Mouse (Mus musculus) MEL (cell line): ENCODE measurements at regions not wholly inside any gene's neighbourhood (a gene's known extent, or its start where the extent isn't known, plus 50 kb on each side); places are given as distances from the start of the nearest gene placed in this dataset.

Experiments
- DNase-seq: peaks from one replicate; pipeline ENCODE4 v3.0.0; 2011; ENCODE audit warnings: low read depth, low spot score
- H3K27ac ChIP-seq: 2 replicates; pipeline ENCODE4 v1.5.1; 2012; ENCODE audit warnings: low read depth, mild to moderate bottlenecking, control low read depth, low read length, moderate library complexity; ENCODE audit not compliant: control insufficient read depth
- H3K27me3 ChIP-seq, 2 experiments: fragments of 150-350 bp in 1 of 2; sonication (generic) in 1 of 2; 2 replicates each; pipeline ENCODE4 v1.6.1; 2012; ENCODE audit warnings: low read length in 2 of 2, mild to moderate bottlenecking in 2 of 2, improper control_type of control experiment in 1 of 2, moderate library complexity in 1 of 2; ENCODE audit not compliant: insufficient read depth in 2 of 2, control insufficient read depth in 1 of 2
- H3K36me3 ChIP-seq, 2 experiments: 2 replicates each; pipeline ENCODE4 v1.6.1; 2012 to 2014; ENCODE audit warnings: low read length in 2 of 2, improper control_type of control experiment in 1 of 2, inconsistent platforms in 1 of 2, mild to moderate bottlenecking in 1 of 2; ENCODE audit not compliant: insufficient read depth in 2 of 2, control insufficient read depth in 1 of 2
- H3K4me1 ChIP-seq, 2 experiments: fragments of 150-350 bp in 1 of 2; sonication (generic) in 1 of 2; 2 replicates each; pipeline ENCODE4 v1.6.1; 2012; ENCODE audit warnings: low read length in 2 of 2, improper control_type of control experiment in 1 of 2, mild to moderate bottlenecking in 1 of 2; ENCODE audit not compliant: insufficient read depth in 2 of 2, control insufficient read depth in 1 of 2
- H3K4me3 ChIP-seq, 2 experiments: fragments of 150-350 bp in 1 of 2; sonication (generic) in 1 of 2; 2 replicates each; pipeline ENCODE4 v1.5.1; 2012; ENCODE audit warnings: low read depth in 2 of 2, low read length in 2 of 2, mild to moderate bottlenecking in 2 of 2, moderate library complexity in 2 of 2, control low read depth in 1 of 2, improper control_type of control experiment in 1 of 2; ENCODE audit not compliant: control insufficient read depth in 1 of 2, insufficient read depth in 1 of 2
- H3K79me2 ChIP-seq: 2 replicates; pipeline ENCODE4 v1.6.1; 2012; ENCODE audit warnings: mild to moderate bottlenecking, low read length, moderate library complexity; ENCODE audit not compliant: control insufficient read depth, poor library complexity, insufficient read depth
- H3K9ac ChIP-seq: 2 replicates; pipeline ENCODE4 v1.6.1; 2012; ENCODE audit warnings: low read depth, mild to moderate bottlenecking, control low read depth, low read length, moderate library complexity; ENCODE audit not compliant: control insufficient read depth, poor library complexity, severe bottlenecking
- H3K9me3 ChIP-seq: fragments of 150-350 bp; sonication (generic); replicated peaks from 2 replicates; pipeline ENCODE4 v1.6.1; 2012; ENCODE audit warnings: mild to moderate bottlenecking, low read length, improper control_type of control experiment, moderate library complexity; ENCODE audit not compliant: insufficient read depth
- CHD1 ChIP-seq: IDR thresholded peaks from 2 replicates; pipeline ENCODE4 v1.6.1; 2012; ENCODE audit warnings: low read depth, mild to moderate bottlenecking, inconsistent platforms, low read length, improper control_type of control experiment
- CTCF ChIP-seq, 3 experiments: IDR thresholded peaks in 2 of 3; conservative IDR thresholded peaks in 1 of 3; 2 replicates each; pipeline ENCODE4 v1.5.1; 2011 to 2012; ENCODE audit warnings: low read length in 3 of 3, low read depth in 2 of 3, mild to moderate bottlenecking in 2 of 3, improper control_type of control experiment in 1 of 3, inconsistent platforms in 1 of 3, mixed read lengths in 1 of 3, moderate library complexity in 1 of 3; ENCODE audit not compliant: control insufficient read depth in 1 of 3, insufficient read depth in 1 of 3, poor library complexity in 1 of 3, severe bottlenecking in 1 of 3
- E2F4 ChIP-seq: IDR thresholded peaks from 2 replicates; pipeline ENCODE4 v1.6.1; 2011; ENCODE audit warnings: low read depth, low read length, improper control_type of control experiment, borderline replicate concordance
- ELF1 ChIP-seq: IDR thresholded peaks from 2 replicates; pipeline ENCODE4 v1.6.1; 2014; ENCODE audit warnings: low read depth, mild to moderate bottlenecking, inconsistent platforms, low read length, improper control_type of control experiment, moderate library complexity
- ETS1 ChIP-seq: IDR thresholded peaks from 2 replicates; pipeline ENCODE4 v1.6.1; 2012; ENCODE audit warnings: low read depth, mild to moderate bottlenecking, inconsistent platforms, low read length, improper control_type of control experiment, moderate library complexity
- GATA1 ChIP-seq: IDR thresholded peaks from 2 replicates; pipeline ENCODE4 v1.6.1; 2011; ENCODE audit warnings: low read depth, low read length, improper control_type of control experiment
- HCFC1 ChIP-seq: IDR thresholded peaks from 2 replicates; pipeline ENCODE4 v1.6.1; 2012; ENCODE audit warnings: low read depth, mild to moderate bottlenecking, inconsistent platforms, low read length, improper control_type of control experiment, moderate library complexity
- KAT2A ChIP-seq: conservative IDR thresholded peaks from 2 replicates; pipeline ENCODE4 v1.6.1; 2012; ENCODE audit warnings: low read depth, low read length, improper control_type of control experiment, inconsistent platforms
- MAFK ChIP-seq: IDR thresholded peaks from 2 replicates; pipeline ENCODE4 v1.6.1; 2011; ENCODE audit warnings: low read depth, mild to moderate bottlenecking, low read length, improper control_type of control experiment, borderline replicate concordance
- MAX ChIP-seq: IDR thresholded peaks from 2 replicates; pipeline ENCODE4 v1.6.1; 2011; ENCODE audit warnings: low read length, improper control_type of control experiment
- MEF2A ChIP-seq: IDR thresholded peaks from 2 replicates; pipeline ENCODE4 v1.6.1; 2014; ENCODE audit warnings: low read depth, mild to moderate bottlenecking, inconsistent platforms, low read length, improper control_type of control experiment; ENCODE audit not compliant: poor library complexity, insufficient replicate concordance, severe bottlenecking; ENCODE audit errors: extremely low read depth
- MXI1 ChIP-seq: IDR thresholded peaks from 2 replicates; pipeline ENCODE4 v1.6.1; 2011; ENCODE audit warnings: mild to moderate bottlenecking, low read depth, low read length, improper control_type of control experiment
- MYC ChIP-seq: IDR thresholded peaks from 2 replicates; pipeline ENCODE4 v1.6.1; 2011; ENCODE audit warnings: low read depth, mild to moderate bottlenecking, low read length, improper control_type of control experiment, moderate library complexity
- NELFE ChIP-seq: IDR thresholded peaks from 2 replicates; pipeline ENCODE4 v1.6.1; 2011; ENCODE audit warnings: low read depth, low read length, improper control_type of control experiment
- NRF1 ChIP-seq: IDR thresholded peaks from 2 replicates; pipeline ENCODE4 v1.6.1; 2014; ENCODE audit warnings: low read depth, mild to moderate bottlenecking, inconsistent platforms, low read length, improper control_type of control experiment, moderate library complexity; ENCODE audit not compliant: poor library complexity, insufficient read depth, severe bottlenecking
- POLR2AphosphoS5 ChIP-seq: IDR thresholded peaks from 2 replicates; pipeline ENCODE4 v1.6.1; 2012; ENCODE audit warnings: low read depth, borderline replicate concordance, mild to moderate bottlenecking, inconsistent platforms, low read length, moderate library complexity, mixed read lengths
- RAD21 ChIP-seq: IDR thresholded peaks from 2 replicates; pipeline ENCODE4 v1.6.1; 2011; ENCODE audit warnings: mild to moderate bottlenecking, low read depth, low read length, improper control_type of control experiment
- RCOR1 ChIP-seq: IDR thresholded peaks from 2 replicates; pipeline ENCODE4 v1.6.1; 2012; ENCODE audit warnings: low read depth, mild to moderate bottlenecking, inconsistent platforms, low read length, improper control_type of control experiment
- SIN3A ChIP-seq: IDR thresholded peaks from 2 replicates; pipeline ENCODE4 v1.6.1; 2012; ENCODE audit warnings: low read length, improper control_type of control experiment, inconsistent platforms
- SMC3 ChIP-seq: IDR thresholded peaks from 2 replicates; pipeline ENCODE4 v1.6.1; 2011; ENCODE audit warnings: low read depth, low read length, improper control_type of control experiment
- TCF12 ChIP-seq: IDR thresholded peaks from 2 replicates; pipeline ENCODE4 v1.6.1; 2014; ENCODE audit warnings: low read depth, mild to moderate bottlenecking, inconsistent platforms, low read length, improper control_type of control experiment, moderate library complexity
- USF1 ChIP-seq: IDR thresholded peaks from 2 replicates; pipeline ENCODE4 v1.6.1; 2014; ENCODE audit warnings: low read depth, mild to moderate bottlenecking, inconsistent platforms, low read length, improper control_type of control experiment, moderate library complexity
- USF2 ChIP-seq, 2 experiments: IDR thresholded peaks; 2 replicates each; pipeline ENCODE4 v1.6.1; 2011 to 2012; ENCODE audit warnings: improper control_type of control experiment in 2 of 2, low read length in 2 of 2, borderline replicate concordance in 1 of 2, inconsistent platforms in 1 of 2, low read depth in 1 of 2, mild to moderate bottlenecking in 1 of 2; ENCODE audit not compliant: insufficient read depth in 1 of 2
- ZC3H11A ChIP-seq: IDR thresholded peaks from 2 replicates; pipeline ENCODE4 v1.6.1; 2012; ENCODE audit warnings: low read depth, mild to moderate bottlenecking, inconsistent platforms, low read length, improper control_type of control experiment
- ZMIZ1 ChIP-seq: IDR thresholded peaks from 2 replicates; pipeline ENCODE4 v1.6.1; 2012; ENCODE audit warnings: low read depth, mild to moderate bottlenecking, inconsistent platforms, low read length, improper control_type of control experiment, moderate library complexity
- ZNF384 ChIP-seq: IDR thresholded peaks from 2 replicates; pipeline ENCODE4 v1.6.1; 2012; ENCODE audit warnings: low read depth, mild to moderate bottlenecking, inconsistent platforms, low read length, improper control_type of control experiment

- Histone ChIP-seq H3K9me3 (no peaks in the 10 kb centered on the region), H3K4me3 (no peak overlapping the region), H3K79me2 (no peaks in the 10 kb centered on the region), H3K9ac (no peak overlapping the region), H3K27ac (no peak overlapping the region), H3K36me3 (no peaks in the 10 kb centered on the region), H3K4me1 (no peaks in the 10 kb centered on the region), H3K27me3 (no peaks in the 10 kb centered on the region)
- DNase-seq = no peak
- TF ChIP-seq RAD21 = no peak
- no peak for TF ChIP-seq GATA1
- no peak for TF ChIP-seq USF2 (IDR thresholded peaks at IDR 0.05; ENCODE audit: borderline replicate concordance in 1 of 2, insufficient read depth in 1 of 2, low read depth in 1 of 2, low read length in 2 of 2)
- TF ChIP-seq KAT2A = no peak
- TF ChIP-seq POLR2AphosphoS5 = no peak
- no peak for TF ChIP-seq MEF2A
- TF ChIP-seq SIN3A = no peak
- TF ChIP-seq USF1 = no peak
- no peak for TF ChIP-seq RCOR1
- no peak for TF ChIP-seq ZC3H11A
- TF ChIP-seq NRF1 = no peak
- TF ChIP-seq ETS1 = no peak
These were observed 72.8 kb upstream of the Ldb2 start for GRCm38 (mm10) chr5:44872243-44872642.

GRCm38 (mm10) chr5:44863887-44864286, 64.4 kb upstream of the Ldb2 start:
- Histone ChIP-seq H3K27me3 (no peaks in the 10 kb centered on the region), H3K36me3 (no peaks in the 10 kb centered on the region), H3K9ac (no peak overlapping the region), H3K4me3 (no peak overlapping the region), H3K4me1 (no peaks in the 10 kb centered on the region), H3K9me3 (no peaks in the 10 kb centered on the region), H3K79me2 (no peaks in the 10 kb centered on the region), H3K27ac (no peak overlapping the region)
- DNase-seq = no peak
- TF ChIP-seq SIN3A (no peak), HCFC1 (no peak), ZNF384 (no peak), SMC3 (no peak), E2F4 (no peak), TCF12 (no peak), RAD21 (no peak), KAT2A (no peak), MAX (no peak), ELF1 (no peak), NELFE (no peak), MYC (no peak), MAFK (no peak), MXI1 (no peak), ZMIZ1 (no peak), CHD1 (no peak), CTCF (IDR thresholded peaks at IDR 0.05 in 2 of 3, conservative IDR thresholded peaks at IDR 0.05 in 1 of 3; ENCODE audit: control insufficient read depth in 1 of 3, insufficient read depth in 1 of 3, low read depth in 2 of 3, low read length in 3 of 3, poor library complexity in 1 of 3, severe bottlenecking in 1 of 3) (no peak), NRF1 (no peak)
